Mouse (Mus musculus): Measurements from ENCODE around the gene Snrpd3.
"Not testable (repeated sequence)": the region's sequence is repeated elsewhere in the genome, so short reads cannot be mapped to it uniquely, and the experiment has no call there.

Snrpd3 gene

GRCm38 (mm10) chr10:75517073-75517757, at the start of gene Snrpd3:
Snrpd3 (plus strand) TSS chr10:75517551.
- DNase-seq (ENCODE audit: low read depth, low spot score): peak; percentile 97

GRCm38 (mm10) chr10:75473411-75473810, 43.9 kb upstream of the Snrpd3 start:
- DNase-seq (ENCODE audit: low read depth, low spot score): peak; percentile 53

GRCm38 (mm10) chr10:75474571-75474970, 42.8 kb upstream of the Snrpd3 start:
- no peak for DNase-seq (ENCODE audit: low read depth, low spot score)

GRCm38 (mm10) chr10:75475139-75475850, 42.1 kb upstream of the Snrpd3 start:
- not testable (repeated sequence) for DNase-seq (ENCODE audit: low read depth, low spot score)

- DNase-seq (ENCODE audit: low read depth, low spot score): no peak
Observed at GRCm38 (mm10) chr10:75477034-75477433, 40.3 kb upstream of the Snrpd3 start.

GRCm38 (mm10) chr10:75479955-75480354, 37.4 kb upstream of the Snrpd3 start:
- no peak for DNase-seq (ENCODE audit: low read depth, low spot score)

GRCm38 (mm10) chr10:75481703-75482102, 35.6 kb upstream of the Snrpd3 start:
- no peak for DNase-seq (ENCODE audit: low read depth, low spot score)

GRCm38 (mm10) chr10:75482271-75482670, 35.1 kb upstream of the Snrpd3 start:
- no peak for DNase-seq (ENCODE audit: low read depth, low spot score)

GRCm38 (mm10) chr10:75482919-75483483, 34.4 kb upstream of the Snrpd3 start:
- DNase-seq (ENCODE audit: low read depth, low spot score): no peak

GRCm38 (mm10) chr10:75484066-75484465, 33.3 kb upstream of the Snrpd3 start:
- no peak for DNase-seq (ENCODE audit: low read depth, low spot score)

GRCm38 (mm10) chr10:75484767-75485166, 32.6 kb upstream of the Snrpd3 start:
- no peak for DNase-seq (ENCODE audit: low read depth, low spot score)

GRCm38 (mm10) chr10:75486086-75486979, 31.0 kb upstream of the Snrpd3 start:
- DNase-seq (ENCODE audit: low read depth, low spot score): peak; percentile 73

GRCm38 (mm10) chr10:75487131-75487530, 30.2 kb upstream of the Snrpd3 start:
- DNase-seq (ENCODE audit: low read depth, low spot score): peak; percentile 60

GRCm38 (mm10) chr10:75489522-75489921, 27.8 kb upstream of the Snrpd3 start:
- DNase-seq (ENCODE audit: low read depth, low spot score): no peak

GRCm38 (mm10) chr10:75490731-75491130, 26.6 kb upstream of the Snrpd3 start:
- no peak for DNase-seq (ENCODE audit: low read depth, low spot score)

- DNase-seq (ENCODE audit: low read depth, low spot score): no peak
Observed at GRCm38 (mm10) chr10:75491234-75491935, 26.0 kb upstream of the Snrpd3 start.

GRCm38 (mm10) chr10:75491936-75492262, 25.5 kb upstream of the Snrpd3 start:
- DNase-seq (ENCODE audit: low read depth, low spot score): no peak

GRCm38 (mm10) chr10:75495304-75495703, 22.0 kb upstream of the Snrpd3 start:
- no peak for DNase-seq (ENCODE audit: low read depth, low spot score)

- DNase-seq (ENCODE audit: low read depth, low spot score): no peak
Observed at GRCm38 (mm10) chr10:75495921-75496320, 21.4 kb upstream of the Snrpd3 start.

- DNase-seq (ENCODE audit: low read depth, low spot score): not testable (repeated sequence)
Observed at GRCm38 (mm10) chr10:75499214-75499613, 18.1 kb upstream of the Snrpd3 start.

- peak; percentile 56 for DNase-seq (ENCODE audit: low read depth, low spot score)
Observed at GRCm38 (mm10) chr10:75499791-75500190, 17.6 kb upstream of the Snrpd3 start.

All from R1 (cell line).